Mouse (Mus musculus) kidney, postnatal 10 days (tissue): ENCODE data around the gene Astn1.

ENCODE experiments used
- DNase-seq: peaks from one replicate; pipeline ENCODE4 v3.0.0; 2021; ENCODE audit warnings: mixed read lengths

Astn1 gene

GRCm38 (mm10) chr1:158421451-158421850, 59.4 kb downstream of the Astn1 start:
- no peak for DNase-seq

- DNase-seq: no peak
These were observed 60.7 kb downstream of the Astn1 start for GRCm38 (mm10) chr1:158422739-158423138.

GRCm38 (mm10) chr1:158446071-158446470, 84.0 kb downstream of the Astn1 start:
- no peak for DNase-seq

GRCm38 (mm10) chr1:158447956-158448355, 85.9 kb downstream of the Astn1 start:
- no peak for DNase-seq

GRCm38 (mm10) chr1:158452675-158453074, 90.6 kb downstream of the Astn1 start:
- no peak for DNase-seq

- DNase-seq: no peak
These were observed 91.5 kb downstream of the Astn1 start for GRCm38 (mm10) chr1:158453587-158453986.

GRCm38 (mm10) chr1:158463975-158464374, 101.9 kb downstream of the Astn1 start:
- DNase-seq: peak; percentile 8

GRCm38 (mm10) chr1:158465286-158465685, 103.2 kb downstream of the Astn1 start:
- DNase-seq: no peak

GRCm38 (mm10) chr1:158477841-158478240, 115.8 kb downstream of the Astn1 start:
- DNase-seq: no peak

GRCm38 (mm10) chr1:158480285-158480684, 118.2 kb downstream of the Astn1 start:
- DNase-seq: no peak

GRCm38 (mm10) chr1:158483733-158484132, 121.7 kb downstream of the Astn1 start:
- no peak for DNase-seq

- no peak for DNase-seq
These were observed 127.5 kb downstream of the Astn1 start for GRCm38 (mm10) chr1:158489521-158490021.

GRCm38 (mm10) chr1:158490175-158490574, 128.1 kb downstream of the Astn1 start:
- DNase-seq: no peak

GRCm38 (mm10) chr1:158493289-158493688, 131.2 kb downstream of the Astn1 start:
- no peak for DNase-seq

GRCm38 (mm10) chr1:158500140-158500539, 138.1 kb downstream of the Astn1 start:
- no peak for DNase-seq

GRCm38 (mm10) chr1:158501019-158501418, 138.9 kb downstream of the Astn1 start:
- DNase-seq: no peak

GRCm38 (mm10) chr1:158507610-158508009, 145.5 kb downstream of the Astn1 start:
- DNase-seq: no peak

GRCm38 (mm10) chr1:158509112-158509855, 147.2 kb downstream of the Astn1 start:
- peak; percentile 28 for DNase-seq

- DNase-seq: no peak
These were observed 148.6 kb downstream of the Astn1 start for GRCm38 (mm10) chr1:158510478-158511207.

GRCm38 (mm10) chr1:158512089-158512488, 150.0 kb downstream of the Astn1 start:
- DNase-seq: no peak

- DNase-seq: no peak
These were observed 150.6 kb downstream of the Astn1 start for GRCm38 (mm10) chr1:158512636-158513035.

GRCm38 (mm10) chr1:158513572-158513971, 151.5 kb downstream of the Astn1 start:
- DNase-seq: peak; percentile 5

- DNase-seq: no peak
These were observed 154.5 kb downstream of the Astn1 start for GRCm38 (mm10) chr1:158516558-158516957.

- DNase-seq: no peak
These were observed 174.1 kb downstream of the Astn1 start for GRCm38 (mm10) chr1:158536195-158536594.
